Mouse (Mus musculus) testis, postnatal 10 days (tissue): ENCODE results near the gene Rgs11.
"Not testable (repeated sequence)": the region's sequence is repeated elsewhere in the genome, so short reads cannot be mapped to it uniquely, and the experiment has no call there.

Source experiments
- DNase-seq: peaks from one replicate; pipeline ENCODE4 v3.0.0; 2021; ENCODE audit warnings: low spot score

Rgs11 gene

DNA sequence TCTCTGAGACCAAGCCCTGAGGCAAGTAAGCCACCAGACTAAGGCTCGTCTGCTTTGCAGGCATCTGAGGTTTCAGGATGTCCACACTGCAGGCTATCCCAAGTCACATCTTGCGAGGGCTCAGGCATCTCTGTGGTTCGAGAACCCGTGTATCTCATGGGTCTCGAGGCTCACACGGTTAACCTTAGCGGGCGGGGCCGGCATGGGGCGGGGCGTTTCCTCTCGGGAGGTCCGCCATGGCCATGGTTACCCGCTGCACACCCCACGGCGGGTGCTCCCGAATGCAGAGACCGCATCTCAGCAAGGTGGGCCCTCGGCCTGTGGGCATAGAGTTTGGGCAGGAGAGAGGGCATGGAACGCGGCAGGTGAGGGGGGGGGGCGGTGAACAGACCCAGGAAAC is at the start of gene Rgs11:
TSS of gene Rgs11 (plus strand) at position 215 of the 400 bp plus-strand sequence.
- DNase-seq: peak; percentile 81

DNA sequence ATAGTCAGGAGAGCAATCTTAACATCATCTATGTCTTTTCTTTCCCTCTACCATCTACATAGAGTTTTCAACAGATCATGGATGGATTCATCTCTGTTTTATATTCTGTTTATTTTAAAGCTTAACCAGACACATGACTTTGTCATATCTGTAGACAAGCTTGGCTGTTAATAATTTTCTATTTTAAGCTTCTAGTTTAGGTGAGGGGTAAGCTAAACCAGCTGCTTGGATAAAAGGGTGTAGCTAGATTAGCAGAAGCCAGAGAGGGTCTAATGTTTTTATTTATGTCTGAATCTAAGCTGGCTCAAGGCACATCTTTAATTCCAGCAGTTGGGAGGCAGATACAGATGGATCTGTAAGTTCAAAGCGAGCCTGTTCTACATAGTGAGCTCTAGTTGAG is 40.0 kb upstream of the Rgs11 start:
- no peak for DNase-seq

DNA sequence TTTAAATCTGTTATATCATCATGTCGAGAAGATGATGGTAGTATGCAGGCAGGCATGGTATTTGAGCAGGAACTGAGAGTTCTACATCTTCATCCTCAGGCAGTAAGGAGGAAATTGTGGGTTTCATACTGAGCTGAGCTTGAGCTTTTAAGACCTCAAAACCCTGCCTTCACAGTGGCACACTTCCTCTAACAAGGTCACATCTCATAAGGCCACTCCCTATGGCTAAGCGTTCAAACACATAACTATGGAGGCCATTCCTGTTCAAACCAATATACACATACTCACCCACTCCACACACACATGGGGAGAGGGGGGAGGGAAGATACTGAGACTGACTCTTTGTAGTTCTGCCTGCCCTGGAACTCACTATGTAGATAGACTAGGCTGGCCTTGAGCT is 34.7 kb upstream of the Rgs11 start:
- DNase-seq: no peak

DNA sequence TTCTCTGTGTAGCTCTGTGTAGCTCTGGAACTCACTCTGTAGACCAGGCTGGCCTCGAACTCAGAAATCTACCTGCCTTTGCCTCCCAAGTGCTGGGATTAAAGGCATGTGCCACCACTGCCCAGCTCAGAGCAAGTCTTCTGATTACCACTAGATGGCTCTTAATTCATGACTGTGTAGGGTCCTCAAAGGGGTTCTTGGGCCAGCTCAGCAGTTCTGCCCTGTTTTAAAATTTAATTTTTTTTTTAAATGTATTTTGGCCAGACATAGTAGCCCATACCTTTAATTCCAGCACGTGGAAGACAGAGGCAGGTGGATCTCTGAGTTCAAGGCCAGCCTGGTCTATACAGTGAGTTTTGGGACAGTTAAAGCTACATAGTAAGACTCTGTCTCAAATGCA is 27.5 kb upstream of the Rgs11 start:
- DNase-seq: not testable (repeated sequence)

DNA sequence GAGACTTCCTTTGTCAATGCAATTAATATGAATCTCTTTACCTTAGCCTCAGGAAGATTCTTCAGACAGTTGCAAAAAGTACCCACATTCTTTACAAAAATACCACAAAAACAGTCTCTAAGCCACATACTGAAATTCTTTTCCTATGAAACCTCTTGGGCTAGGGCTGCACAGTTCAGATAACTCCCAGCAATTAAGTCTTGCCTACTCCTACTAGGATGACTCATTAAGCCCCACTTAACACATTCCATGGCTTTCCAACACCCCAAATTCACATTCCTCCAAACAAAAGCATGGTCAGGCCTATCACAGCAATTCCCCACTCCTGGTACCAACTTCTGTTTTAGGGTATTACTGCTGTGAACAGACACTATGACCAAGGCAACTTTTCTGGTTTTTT is 24.1 kb upstream of the Rgs11 start:
- no peak for DNase-seq

DNA sequence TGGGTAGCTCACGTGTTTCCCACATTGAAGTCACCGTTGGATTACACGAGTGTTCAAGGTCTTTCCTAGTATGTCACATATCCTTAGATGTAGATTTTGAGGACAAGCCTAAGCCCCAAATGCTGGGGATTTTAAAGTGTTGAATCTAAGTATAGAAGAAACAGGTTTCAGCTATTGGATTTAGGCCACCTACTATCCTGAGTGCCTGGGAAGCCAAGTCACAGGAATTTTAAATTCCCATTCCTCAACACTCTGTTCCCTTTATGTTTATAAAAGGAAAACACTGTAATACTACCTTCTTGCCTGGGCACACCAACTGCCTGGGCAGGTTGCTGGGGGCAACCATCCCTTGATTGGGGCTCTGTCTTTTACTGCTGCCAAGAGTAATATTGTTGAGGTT is 21.6 kb upstream of the Rgs11 start:
- DNase-seq: no peak

DNA sequence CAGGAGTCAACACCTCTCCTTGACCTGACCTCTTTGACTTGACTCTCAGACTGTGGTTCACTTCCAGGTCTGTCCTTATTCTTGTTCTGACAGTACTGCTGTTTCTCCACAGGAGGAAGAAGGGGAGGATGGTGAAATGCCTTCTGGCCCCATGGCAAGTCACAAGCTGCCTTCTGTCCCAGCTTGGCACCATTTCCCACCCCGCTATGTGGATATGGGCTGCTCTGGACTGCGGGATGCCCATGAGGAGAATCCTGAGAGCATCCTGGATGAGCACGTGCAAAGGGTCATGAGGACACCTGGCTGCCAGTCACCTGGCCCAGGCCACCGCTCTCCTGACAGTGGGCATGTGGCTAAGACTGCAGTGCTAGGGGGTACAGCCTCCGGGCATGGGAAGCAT is 15.2 kb upstream of the Rgs11 start:
- no peak for DNase-seq

DNA sequence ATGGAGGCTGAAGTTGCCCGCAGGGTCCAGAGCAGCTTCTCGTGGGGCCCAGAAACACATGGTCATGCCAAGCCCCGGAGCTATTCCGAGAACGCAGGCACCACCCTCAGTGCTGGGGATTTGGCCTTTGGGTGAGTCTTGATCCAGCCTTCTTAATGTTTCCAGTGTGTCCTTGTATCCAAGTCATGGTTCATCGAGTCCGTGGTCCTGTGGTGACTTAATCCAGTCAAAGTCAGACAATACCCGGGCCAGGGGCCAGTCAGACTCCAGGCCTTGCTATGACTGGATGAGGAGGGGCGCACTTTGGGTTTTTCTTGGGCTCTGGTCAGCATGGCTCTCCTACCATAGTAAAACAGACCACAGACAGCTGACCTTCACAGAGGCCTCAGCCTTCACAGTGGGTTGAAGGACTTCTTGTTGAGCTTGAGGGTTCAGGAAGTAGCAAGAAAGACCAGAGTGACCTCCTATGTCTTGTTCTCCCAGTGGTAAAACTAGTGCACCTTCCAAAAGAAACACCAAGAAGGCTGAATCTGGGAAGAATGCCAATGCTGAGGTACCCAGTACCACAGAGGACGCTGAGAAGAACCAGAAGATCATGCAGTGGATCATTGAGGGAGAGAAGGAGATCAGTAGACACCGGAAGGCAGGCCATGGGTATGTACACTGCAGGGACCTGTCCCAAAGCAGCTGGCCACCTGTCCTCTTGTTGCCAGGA is 14.5 kb upstream of the Rgs11 start:
- no peak for DNase-seq

DNA sequence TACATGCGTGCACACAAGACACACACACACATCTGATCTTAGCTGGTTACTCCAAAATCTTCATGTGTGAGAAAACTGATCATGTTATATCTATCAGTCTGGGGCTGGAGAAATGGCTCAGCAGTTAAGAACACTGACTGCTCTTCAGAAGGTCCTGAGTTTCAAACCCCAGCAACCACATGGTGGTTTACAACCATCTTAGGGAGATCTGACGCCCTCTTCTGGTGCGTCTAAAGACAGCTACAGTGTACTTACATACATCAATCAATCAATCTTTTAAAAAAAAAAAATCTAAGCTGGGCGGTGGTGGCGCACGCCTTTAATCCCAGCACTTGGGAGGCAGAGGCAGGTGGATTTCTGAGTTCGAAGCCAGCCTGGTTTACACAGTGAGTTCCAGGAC is 11.3 kb upstream of the Rgs11 start:
- DNase-seq: not testable (repeated sequence)

DNA sequence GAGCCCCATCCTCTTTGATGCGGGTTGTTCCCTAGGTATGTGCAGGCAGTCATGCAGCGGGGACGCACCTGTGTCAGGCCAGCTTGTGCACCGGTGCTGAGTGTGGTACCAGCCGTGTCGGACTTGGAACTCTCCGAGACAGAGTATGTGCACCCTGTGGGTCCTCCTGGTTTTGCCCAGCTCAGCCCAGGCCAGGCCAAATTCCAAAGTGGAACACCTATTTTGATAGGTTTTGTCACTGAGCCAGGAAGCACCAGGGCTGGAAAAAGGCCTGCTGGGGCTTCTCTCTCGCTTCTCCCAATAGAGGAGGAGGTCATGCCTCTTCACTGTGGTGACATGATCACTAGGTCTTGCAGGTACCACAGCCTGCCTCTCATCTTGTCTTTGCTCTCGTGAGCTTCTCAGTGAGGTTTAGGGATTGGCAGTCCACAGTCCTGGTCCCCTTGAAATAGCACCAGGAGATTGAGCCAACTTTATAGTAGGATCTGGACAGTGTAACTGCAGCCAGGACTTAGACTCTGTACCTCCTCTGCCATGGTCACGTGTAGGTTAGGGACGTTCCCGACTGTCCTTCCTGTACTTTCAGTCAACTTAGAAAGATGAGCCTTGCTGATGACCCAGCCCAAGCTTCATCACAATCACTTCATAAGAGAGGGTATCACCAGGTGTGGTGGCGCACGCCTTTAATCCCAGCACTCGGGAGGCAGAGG is 10.1 kb upstream of the Rgs11 start:
- no peak for DNase-seq

DNA sequence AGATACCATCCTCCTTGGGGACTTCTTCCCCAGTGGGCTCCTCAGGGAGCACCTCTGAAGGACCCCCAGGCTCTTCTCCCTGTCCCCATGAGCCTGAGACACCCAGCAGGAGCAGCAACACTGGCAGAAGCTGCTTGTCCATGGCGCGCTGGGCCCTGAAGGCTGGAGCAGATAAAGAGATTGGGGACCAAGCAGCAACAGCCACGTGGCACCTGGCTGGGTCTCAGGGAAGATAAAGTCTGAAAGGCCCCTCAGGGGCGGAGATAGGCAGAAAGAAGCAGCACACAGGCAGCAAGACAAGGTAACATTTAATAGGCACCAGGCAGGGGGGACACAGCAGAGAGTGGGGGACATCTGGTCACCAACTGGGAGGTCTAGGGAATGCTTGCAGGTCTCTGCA is 3.9 kb upstream of the Rgs11 start, which contains the start of gene Pdia2:
TSS of gene Pdia2 (minus strand) at position 196 of the 400 bp plus-strand sequence.
- DNase-seq: no peak

DNA sequence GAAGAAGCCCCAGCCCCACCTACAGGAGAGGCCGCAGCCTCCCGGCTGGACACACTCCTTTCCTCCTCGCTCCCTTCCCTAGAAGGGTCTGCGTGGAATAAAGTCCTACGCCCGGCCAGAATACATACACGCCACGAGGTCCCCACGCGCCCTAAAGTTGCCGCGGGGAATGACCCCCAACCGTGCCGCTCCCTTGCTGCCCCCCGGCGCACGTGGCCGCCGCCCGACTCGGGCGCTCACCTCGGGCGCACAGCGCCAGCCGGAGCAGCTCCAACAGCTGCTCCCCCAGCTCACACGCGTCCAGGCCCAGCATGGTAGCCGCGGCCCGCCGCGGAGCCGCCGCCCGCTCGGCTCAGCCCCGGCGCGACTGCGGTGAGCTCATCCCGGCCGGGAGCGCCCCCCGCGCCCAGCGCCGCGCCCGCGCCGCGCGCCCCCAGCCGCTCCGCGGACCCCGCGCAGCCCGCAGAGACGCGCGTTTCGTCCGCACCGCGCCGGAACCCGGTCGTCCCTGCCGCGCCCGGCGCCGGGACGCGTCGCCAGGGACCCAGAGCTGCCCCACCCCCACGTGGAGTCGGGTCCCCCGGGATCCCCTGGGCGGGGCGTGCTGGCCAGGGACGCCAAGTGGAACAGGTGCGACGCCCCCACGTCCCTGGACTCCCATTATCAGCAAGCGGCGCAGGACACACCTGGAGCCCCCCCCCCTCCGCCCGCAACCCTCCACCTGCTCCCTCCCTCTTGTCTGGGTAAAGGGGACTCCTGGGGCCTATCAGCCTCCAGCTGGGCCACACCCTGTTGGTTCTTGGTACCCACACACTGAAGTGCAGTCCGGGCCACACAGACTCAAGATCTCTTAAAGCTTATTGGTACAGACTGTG is 1.7 kb upstream of the Rgs11 start:
- DNase-seq: peak; percentile 75

DNA sequence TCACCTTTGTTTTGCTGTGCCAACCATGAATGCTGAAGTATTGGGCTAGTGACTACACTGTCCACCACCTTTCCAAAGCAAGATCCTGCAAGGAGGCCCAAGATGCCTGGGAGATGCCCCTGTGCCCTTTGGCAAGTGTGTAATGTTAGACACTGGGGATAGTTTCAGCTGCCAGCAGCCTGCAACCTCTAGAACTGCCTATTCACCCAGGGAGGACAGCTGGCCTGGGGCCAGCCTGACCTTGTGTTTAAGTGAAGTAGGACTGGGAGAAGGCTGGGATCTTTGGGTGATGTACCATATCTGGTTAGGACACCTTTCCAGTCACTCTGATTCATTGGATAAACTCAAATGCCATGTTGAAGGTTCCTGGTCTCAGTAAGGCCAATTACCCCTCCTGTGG is 753 bp upstream of the Rgs11 start:
- no peak for DNase-seq

DNA sequence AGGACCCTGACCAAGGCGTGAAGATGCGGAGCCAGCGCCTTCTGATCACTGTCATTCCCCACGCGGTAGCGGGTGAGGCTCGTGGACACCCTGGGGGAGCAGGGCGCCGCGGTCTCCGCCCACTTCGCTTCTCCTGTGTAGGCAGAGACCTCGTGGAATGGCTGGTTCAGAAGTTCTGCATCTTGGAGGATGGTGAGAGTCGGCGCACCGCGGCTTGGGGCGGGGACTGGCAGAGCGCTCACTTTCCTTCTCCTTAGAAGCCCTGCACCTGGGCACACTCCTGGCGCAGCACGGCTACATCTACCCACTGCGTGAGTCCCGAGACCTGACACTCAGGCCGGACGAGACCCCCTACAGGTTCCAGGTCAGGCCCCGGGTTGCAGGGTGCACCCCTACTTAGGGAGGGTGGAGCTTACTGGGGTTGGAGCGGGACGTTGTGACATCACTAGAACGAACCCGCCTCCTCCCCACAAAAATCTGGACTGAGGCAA is 615 bp downstream of the Rgs11 start:
- DNase-seq: peak; percentile 67

DNA sequence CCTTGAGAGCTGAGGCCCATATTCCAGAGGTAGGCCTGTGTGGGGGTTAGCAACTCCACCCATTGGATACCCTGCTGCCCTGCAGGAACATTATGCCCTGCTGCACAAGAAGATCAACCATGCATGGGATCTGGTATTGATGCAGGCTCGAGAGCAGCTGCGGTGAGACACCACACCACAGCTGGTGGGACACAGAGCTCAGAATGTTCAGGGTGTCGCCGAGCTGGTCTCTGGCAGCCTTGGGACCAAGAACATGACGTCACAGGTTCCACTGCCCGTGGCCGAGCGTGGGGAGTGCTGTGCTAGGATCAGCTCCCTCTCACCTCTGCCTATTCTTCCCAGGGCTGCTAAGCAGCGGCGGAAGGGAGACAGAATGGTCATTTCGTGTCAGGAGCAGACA is 2.0 kb downstream of the Rgs11 start:
- no peak for DNase-seq

DNA sequence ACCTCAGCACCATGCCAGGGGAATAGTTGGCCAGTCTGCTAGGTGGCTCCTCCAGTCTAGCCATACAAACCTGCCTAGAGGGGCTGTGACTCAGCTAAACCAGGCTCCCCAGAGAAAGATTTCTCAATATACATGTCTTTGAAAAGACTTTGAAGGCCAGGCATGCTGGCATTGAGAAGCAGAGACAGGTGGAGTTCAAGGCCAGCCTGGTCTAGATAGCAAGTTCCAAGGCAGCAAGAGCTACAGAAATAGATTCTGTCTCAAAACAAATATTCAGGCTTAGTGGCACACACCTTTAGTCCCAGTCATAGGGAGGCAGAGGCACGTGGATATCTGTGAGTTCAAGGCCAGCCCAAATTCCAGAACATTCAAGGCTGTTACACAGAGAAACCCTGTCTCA is 3.6 kb downstream of the Rgs11 start:
- DNase-seq: no peak

DNA sequence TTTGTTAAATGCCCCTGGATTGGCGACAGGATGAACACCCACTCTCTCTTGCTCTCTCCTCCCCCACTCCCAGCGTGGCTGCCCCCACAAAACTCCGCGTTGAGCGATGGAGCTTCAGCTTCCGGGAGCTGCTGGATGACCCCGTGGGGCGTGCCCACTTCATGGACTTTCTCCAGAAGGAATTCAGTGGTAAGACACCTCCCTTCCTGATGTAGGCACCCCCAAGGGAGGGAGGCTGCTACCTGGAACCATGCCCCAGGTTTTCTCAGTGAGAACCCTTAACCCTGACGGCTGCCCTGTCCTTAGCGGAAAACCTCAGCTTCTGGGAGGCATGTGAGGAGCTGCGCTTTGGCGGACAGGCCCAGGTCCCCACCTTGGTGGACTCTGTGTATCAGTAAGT is 4.9 kb downstream of the Rgs11 start, which contains the start of gene Arhgdig:
TSS of gene Arhgdig (minus strand) at position 101 of the 400 bp plus-strand sequence.
- DNase-seq: no peak

DNA sequence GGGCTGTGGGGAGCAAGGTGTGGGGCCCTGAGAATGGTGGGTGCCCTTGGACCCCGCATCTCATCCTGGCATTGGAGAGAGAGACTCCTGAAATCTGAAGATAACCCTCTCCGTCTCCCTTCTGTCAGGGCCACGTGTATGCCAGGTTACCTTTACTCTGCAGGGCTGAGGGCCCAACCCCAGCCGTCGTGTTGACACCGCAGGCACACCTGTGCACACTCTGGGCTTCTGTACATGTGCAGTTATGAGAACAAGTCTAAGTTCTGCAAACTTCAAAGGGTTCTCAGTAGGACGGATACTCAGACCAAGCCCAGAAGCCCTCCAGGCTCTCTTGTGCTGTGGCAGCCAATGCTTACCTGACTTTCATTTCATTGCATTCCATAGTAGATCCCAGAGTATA is 9.5 kb downstream of the Rgs11 start:
- DNase-seq: no peak

DNA sequence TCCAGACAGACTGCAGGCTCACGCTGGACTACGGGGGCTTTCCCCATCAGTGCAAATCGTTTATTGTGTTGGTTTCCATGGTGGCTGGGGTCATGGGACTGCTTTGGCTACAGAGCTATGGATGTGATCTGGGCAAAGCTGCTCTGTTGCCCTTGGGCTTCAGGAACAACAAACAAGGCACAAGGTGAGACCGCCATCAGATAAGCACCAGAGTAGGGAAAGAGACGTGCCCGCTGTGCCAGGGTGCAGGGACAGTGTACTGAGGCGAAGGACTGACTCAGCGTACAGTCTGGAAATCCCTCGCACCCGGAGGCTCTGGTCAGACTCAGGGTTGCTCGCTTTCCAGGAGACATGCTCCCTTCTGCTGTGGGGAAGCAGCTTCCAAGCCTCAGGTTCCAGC is 9.9 kb downstream of the Rgs11 start:
- DNase-seq: no peak

DNA sequence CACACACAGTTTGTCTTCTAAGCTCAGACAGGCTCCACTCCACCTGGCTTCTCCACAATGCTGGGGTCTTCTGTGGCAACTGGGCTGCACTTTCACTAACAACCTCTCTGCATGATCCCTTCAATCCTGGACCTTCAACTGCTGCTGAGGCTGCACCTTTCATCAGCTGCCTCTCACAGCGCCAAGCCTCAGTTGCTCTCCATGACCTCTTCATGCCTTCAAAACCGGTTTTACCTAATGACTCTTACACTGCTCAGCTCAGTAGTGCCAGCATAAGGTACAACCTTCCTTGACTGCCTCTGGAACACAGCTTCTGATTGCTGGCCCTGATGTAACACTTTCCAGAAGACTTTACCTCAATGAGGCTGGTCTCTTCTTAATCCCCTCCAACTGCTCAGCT is 18.8 kb downstream of the Rgs11 start:
- no peak for DNase-seq

DNA sequence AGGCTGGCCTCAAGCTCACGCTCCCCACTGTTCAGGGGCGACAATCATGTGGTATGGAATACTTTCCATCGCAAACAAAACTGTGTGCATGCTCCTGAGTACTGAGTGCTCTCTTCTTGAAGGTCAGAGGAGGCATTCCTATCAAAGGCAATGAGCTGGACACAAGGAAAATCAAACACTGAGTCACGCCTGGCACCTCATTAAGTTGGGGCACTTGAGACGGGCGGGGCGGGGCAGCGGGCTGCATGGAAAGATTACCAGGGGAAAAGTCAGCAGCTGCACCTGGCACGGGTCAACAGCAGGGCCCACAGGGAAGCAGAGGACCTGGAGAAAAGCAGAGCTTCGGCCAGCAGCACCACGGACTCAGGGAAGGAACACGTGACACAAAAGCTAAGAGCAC is 22.4 kb downstream of the Rgs11 start:
- no peak for DNase-seq

DNA sequence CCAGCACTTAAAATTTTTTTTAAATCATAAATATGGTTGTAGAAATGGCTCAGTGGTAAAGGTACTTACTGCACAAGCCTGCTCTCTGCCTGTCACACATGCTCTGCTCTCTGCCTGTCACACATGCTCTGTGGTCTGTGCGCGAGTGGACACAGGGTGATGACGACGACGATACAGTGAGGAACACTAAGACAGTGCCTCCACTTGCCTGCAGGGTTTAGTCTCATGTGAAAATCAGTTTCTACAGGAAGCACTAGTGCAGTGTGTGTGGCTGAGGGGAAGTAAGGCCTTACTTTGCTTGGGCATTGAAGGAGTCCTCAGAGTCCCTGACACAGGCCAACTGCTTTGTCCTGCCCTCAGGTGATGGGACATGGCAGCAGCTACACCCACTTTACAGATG is 27.0 kb downstream of the Rgs11 start:
- no peak for DNase-seq

DNA sequence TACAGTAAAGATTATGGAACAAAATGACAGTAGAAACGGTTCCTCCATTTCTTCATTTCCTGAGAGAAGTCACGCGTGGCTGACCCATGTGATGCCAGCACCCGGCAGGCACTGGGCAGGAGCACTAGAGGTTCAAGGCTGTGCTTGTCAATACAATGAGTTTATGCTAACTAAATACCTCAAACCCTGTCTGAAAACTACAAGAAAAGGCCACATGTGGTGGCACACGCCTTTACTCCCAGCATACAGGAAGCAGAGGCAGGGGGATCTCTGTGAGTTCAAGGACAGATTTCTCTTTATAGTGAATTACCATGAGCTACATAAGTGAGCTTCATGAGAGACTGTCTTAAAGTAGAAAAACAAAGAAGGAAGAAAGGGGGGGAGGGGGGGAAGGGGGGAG is 28.4 kb downstream of the Rgs11 start:
- no peak for DNase-seq
